Mouse (Mus musculus): ENCODE data around the gene Focad. TPM values are rescaled to one million over a fixed set of nuclear protein-coding genes. Genes with fewer than 3 reads are reported as not detected.

The Focad gene
- polyA plus RNA-seq, 1 experiment: 42.1 TPM

DNA sequence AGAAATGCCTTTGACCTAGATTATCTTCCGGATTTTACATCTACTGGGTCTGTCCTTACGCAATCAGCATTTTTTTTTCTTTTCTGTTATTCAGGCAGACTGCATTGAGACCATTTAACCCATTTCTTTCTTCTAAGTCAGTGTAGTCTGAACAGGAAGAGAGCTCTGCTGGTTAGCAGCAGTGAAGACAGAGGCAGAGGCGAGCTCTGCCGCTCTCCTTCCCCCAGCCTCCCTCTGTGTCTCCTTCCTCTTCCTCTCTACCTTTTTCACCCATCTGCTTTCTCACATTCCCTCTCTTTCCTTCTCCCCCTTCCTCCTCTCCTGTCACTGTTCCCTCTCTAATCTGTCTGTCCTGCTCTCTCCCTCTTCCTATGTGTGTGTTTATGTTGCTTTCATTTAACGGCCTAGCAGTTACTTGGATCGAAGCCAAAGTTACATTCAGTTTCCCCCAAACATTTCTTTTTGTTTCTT lies 181.2 kb downstream of the Focad start:
- TF ChIP-seq POLR2A (IDR thresholded peaks at IDR 0.05; ENCODE audit: extremely low read depth, insufficient read depth, low read length) (no peak), CTCF (IDR thresholded peaks at IDR 0.05; ENCODE audit: extremely low read depth, insufficient read depth, low read length) (no peak)
- H3K4me1 ChIP-seq (ENCODE audit: control insufficient read depth, insufficient read depth, low read length): peaks cover 3% of the 10 kb centered on the region
- H3K4me3 ChIP-seq (ENCODE audit: insufficient read depth, low read length): no peak overlapping the region
- no peak overlapping the region for H3K27ac ChIP-seq (ENCODE audit: insufficient read depth, low read length)

DNA sequence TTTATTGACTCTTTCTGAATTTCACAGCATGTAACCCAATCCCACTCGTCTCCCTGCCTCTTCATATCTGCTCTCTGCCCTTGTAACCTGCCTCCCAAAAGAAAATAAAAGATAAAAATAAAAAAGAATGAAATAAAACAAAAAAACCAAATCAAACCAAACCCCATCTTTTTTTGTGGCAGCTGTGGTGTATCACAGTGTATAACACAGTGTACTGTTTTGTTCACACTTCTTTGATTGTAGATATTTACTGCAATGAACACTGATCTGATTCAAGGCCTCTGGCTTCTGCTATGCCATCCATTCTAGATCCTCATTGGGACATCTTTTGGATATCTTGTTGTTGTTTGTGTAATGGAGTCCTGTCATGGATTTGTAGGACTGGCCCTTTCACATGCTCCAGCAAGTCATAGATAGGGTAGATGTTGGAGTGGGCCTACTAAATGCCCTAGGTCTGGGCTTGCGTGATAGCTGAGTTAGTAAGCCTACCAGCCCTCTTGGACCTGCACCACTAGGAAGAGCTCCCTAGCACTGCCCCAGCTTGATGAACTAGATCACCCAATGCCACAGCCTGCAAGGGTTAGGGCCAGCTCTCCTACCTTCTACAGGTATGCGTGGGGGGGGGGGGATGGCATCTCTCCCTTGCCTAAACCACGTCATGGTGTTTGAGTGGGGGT lies 181.8 kb downstream of the Focad start:
- Histone ChIP-seq H3K27ac (ENCODE audit: insufficient read depth, low read length) (no peak overlapping the region), H3K4me1 (ENCODE audit: control insufficient read depth, insufficient read depth, low read length) (peaks cover 3% of the 10 kb centered on the region), H3K4me3 (ENCODE audit: insufficient read depth, low read length) (no peak overlapping the region)
- TF ChIP-seq CTCF (IDR thresholded peaks at IDR 0.05; ENCODE audit: extremely low read depth, insufficient read depth, low read length): no peak
- no peak for TF ChIP-seq POLR2A (IDR thresholded peaks at IDR 0.05; ENCODE audit: extremely low read depth, insufficient read depth, low read length)

GRCm38 (mm10) chr4:88278524-88278923 lies 184.1 kb downstream of the Focad start:
- Histone ChIP-seq H3K4me1 (ENCODE audit: control insufficient read depth, insufficient read depth, low read length) (peaks cover 3% of the 10 kb centered on the region), H3K4me3 (ENCODE audit: insufficient read depth, low read length) (no peak overlapping the region), H3K27ac (ENCODE audit: insufficient read depth, low read length) (no peak overlapping the region)
- no peak for TF ChIP-seq POLR2A (IDR thresholded peaks at IDR 0.05; ENCODE audit: extremely low read depth, insufficient read depth, low read length)
- TF ChIP-seq CTCF (IDR thresholded peaks at IDR 0.05; ENCODE audit: extremely low read depth, insufficient read depth, low read length): no peak

- TF ChIP-seq POLR2A (IDR thresholded peaks at IDR 0.05; ENCODE audit: extremely low read depth, insufficient read depth, low read length) (no peak), CTCF (IDR thresholded peaks at IDR 0.05; ENCODE audit: extremely low read depth, insufficient read depth, low read length) (no peak)
- H3K4me3 ChIP-seq (ENCODE audit: insufficient read depth, low read length): no peak overlapping the region
- no peak overlapping the region for H3K27ac ChIP-seq (ENCODE audit: insufficient read depth, low read length)
- peaks cover 3% of the 10 kb centered on the region for H3K4me1 ChIP-seq (ENCODE audit: control insufficient read depth, insufficient read depth, low read length)
Measured at GRCm38 (mm10) chr4:88280536-88280935, 186.1 kb downstream of the Focad start.

- TF ChIP-seq CTCF (IDR thresholded peaks at IDR 0.05; ENCODE audit: extremely low read depth, insufficient read depth, low read length) (no peak), POLR2A (IDR thresholded peaks at IDR 0.05; ENCODE audit: extremely low read depth, insufficient read depth, low read length) (no peak)
- Histone ChIP-seq H3K27ac (ENCODE audit: insufficient read depth, low read length) (no peak overlapping the region), H3K4me1 (ENCODE audit: control insufficient read depth, insufficient read depth, low read length) (no peaks in the 10 kb centered on the region), H3K4me3 (ENCODE audit: insufficient read depth, low read length) (no peak overlapping the region)
Measured at GRCm38 (mm10) chr4:88295537-88295936, 201.1 kb downstream of the Focad start.

DNA sequence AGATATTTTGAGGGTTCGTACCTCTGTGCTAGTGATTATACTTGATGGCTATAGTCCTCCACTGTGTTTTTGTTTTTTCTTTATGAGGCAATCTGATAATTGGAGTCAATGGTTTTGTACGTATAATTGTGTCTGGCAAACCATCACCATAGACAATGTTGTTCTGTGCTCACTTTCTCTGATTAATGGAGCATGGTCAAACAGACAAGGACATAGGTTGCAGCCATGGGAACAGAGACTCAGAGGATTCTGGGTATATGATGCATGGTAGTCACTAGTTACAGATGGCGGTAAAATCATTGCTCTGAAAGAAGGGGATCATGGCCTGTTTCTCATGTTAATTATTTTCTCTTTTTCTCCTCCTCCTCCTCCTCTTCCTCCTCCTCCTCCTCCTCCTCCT lies 205.1 kb downstream of the Focad start:
- TF ChIP-seq POLR2A (IDR thresholded peaks at IDR 0.05; ENCODE audit: extremely low read depth, insufficient read depth, low read length) (no peak), CTCF (IDR thresholded peaks at IDR 0.05; ENCODE audit: extremely low read depth, insufficient read depth, low read length) (no peak)
- Histone ChIP-seq H3K27ac (ENCODE audit: insufficient read depth, low read length) (no peak overlapping the region), H3K4me3 (ENCODE audit: insufficient read depth, low read length) (no peak overlapping the region), H3K4me1 (ENCODE audit: control insufficient read depth, insufficient read depth, low read length) (no peaks in the 10 kb centered on the region)

DNA sequence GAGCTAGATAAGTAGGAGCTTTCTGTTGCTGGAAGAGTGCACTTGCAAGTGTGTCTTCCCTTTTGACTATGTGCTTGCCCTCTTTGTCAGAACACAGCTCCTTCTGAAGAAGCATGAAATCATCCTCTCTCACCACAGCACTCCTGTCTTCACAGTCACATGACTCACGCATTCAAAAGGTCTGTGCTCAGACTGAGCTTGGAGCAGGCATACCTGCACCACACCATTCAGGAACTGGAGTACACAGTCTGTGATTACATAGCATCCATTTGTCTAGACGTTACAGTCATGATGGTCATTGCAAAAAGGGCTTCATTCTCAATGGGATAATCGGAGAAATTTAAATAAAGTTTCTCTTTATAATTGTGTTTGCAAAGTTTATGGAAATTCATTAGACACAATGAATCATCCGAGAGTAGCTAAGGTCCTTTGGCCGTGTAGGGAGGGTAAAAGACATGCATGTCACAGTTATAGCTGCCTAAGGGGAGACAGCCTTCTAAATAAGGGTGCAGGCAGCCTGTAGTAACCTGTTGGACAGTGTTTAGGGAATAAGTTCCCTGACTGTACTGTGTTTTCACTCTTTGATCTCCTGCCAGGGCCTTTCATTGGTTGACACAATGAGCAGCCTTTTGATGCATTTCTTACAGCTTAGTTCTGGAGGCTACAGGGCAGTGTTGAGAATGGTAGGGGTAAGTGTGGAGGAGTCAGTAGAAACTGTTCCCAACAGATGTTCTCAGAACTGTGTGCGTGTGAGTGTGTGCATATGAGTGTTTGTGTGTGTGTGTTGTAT lies 206.6 kb downstream of the Focad start:
- H3K27ac ChIP-seq (ENCODE audit: insufficient read depth, low read length): no peak overlapping the region
- no peaks in the 10 kb centered on the region for H3K4me1 ChIP-seq (ENCODE audit: control insufficient read depth, insufficient read depth, low read length)
- no peak overlapping the region for H3K4me3 ChIP-seq (ENCODE audit: insufficient read depth, low read length)
- TF ChIP-seq CTCF (IDR thresholded peaks at IDR 0.05; ENCODE audit: extremely low read depth, insufficient read depth, low read length): no peak

DNA sequence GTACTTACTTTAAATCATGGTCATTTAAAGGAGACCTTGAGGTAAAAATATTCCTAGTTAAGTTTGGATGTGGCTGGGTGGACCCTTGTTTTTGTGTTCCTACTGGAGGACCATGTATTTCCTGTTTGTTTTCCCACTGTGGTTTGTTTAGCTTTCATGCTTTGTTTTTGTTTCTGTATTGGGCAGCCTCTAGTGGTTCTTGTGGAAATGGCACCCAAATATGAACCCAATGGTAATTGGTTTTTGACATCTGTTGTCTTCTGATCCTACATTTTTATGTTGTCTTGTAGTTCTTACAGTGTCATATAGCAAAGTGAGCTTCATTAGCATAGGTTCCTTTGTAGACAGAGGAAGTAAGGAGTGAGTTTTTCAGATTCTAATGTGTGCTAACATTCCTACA lies 207.9 kb downstream of the Focad start:
- H3K4me1 ChIP-seq (ENCODE audit: control insufficient read depth, insufficient read depth, low read length): no peaks in the 10 kb centered on the region
- no peak overlapping the region for H3K4me3 ChIP-seq (ENCODE audit: insufficient read depth, low read length)
- H3K27ac ChIP-seq (ENCODE audit: insufficient read depth, low read length): no peak overlapping the region
- TF ChIP-seq POLR2A (IDR thresholded peaks at IDR 0.05; ENCODE audit: extremely low read depth, insufficient read depth, low read length) (no peak), CTCF (IDR thresholded peaks at IDR 0.05; ENCODE audit: extremely low read depth, insufficient read depth, low read length) (no peak)

DNA sequence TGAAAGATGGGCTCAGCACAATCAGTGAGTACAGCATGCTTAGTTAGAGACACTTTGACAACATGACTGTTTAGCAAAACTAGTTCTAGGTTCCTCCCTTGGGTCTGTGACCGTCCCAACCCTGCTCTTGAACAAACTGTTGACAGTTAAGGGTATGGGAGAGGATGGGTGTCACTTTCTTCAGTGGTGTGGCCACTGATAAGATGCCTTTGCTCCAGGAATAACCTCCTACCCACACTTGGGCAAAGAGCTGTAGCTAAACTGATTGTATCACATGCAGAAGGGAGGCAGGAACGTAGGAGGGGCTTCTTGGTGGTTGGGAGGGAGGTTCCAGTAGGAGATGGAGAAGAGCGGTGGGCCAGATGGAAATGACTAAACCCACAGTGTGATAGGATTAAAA lies 213.3 kb downstream of the Focad start:
- Histone ChIP-seq H3K4me3 (ENCODE audit: insufficient read depth, low read length) (no peak overlapping the region), H3K4me1 (ENCODE audit: control insufficient read depth, insufficient read depth, low read length) (no peaks in the 10 kb centered on the region), H3K27ac (ENCODE audit: insufficient read depth, low read length) (no peak overlapping the region)
- no peak for TF ChIP-seq POLR2A (IDR thresholded peaks at IDR 0.05; ENCODE audit: extremely low read depth, insufficient read depth, low read length)
- TF ChIP-seq CTCF (IDR thresholded peaks at IDR 0.05; ENCODE audit: extremely low read depth, insufficient read depth, low read length): no peak
